Mouse (Mus musculus): Measurements from ENCODE around the gene Nkx2-1. TPM values are rescaled to one million over a fixed set of nuclear protein-coding genes. Genes with fewer than 3 reads are reported as not detected.
A peak's percentile ranks its signal among the peaks of the same experiment; 100 is the strongest.

Gene Nkx2-1
- polyA plus RNA-seq, 1 experiment from 2014 or later, result 36.6 TPM

- Histone ChIP-seq H3K4me1 (replicated peaks; ENCODE audit: control insufficient read depth, insufficient read depth, low read length) (peaks cover 4% of the 10 kb centered on the region; the same call in 1 of the 2 replicates), H3K9me3 (ENCODE audit: control insufficient read depth, low read length) (no peaks in the 10 kb centered on the region), H3K4me3 (ENCODE audit: low read depth, low read length) (peak overlapping the region; percentile 20; the same call in 1 of the 2 replicates), H3K9ac (ENCODE audit: low read length) (peak overlapping the region; percentile 43), H3K27ac (ENCODE audit: low read depth, low read length) (peak overlapping the region; percentile 80), H3K4me2 (ENCODE audit: low read depth, low read length, severe bottlenecking) (peak overlapping the region; percentile 40), H3K36me3 (ENCODE audit: control insufficient read depth, insufficient read depth, low read length) (no peaks in the 10 kb centered on the region), H3K27me3 (ENCODE audit: control insufficient read depth, insufficient read depth, low read length) (peaks cover 79% of the 10 kb centered on the region)
- WGBS, result under 1% methylated on average over 22 of the region's 22 CpGs
- ATAC-seq (replicated peaks; ENCODE audit: low FRiP score), result 0 out of 2 replicates have a peak, but pooled peaks have one; percentile 24
- DNase-seq (ENCODE audit: low spot score), result no peak
Observed at GRCm38 (mm10) chr12:56520396-56521105, 16.2 kb downstream of the Nkx2-1 start.

GRCm38 (mm10) chr12:56519738-56520191 lies 16.9 kb downstream of the Nkx2-1 start:
- peak; percentile 59 for DNase-seq (ENCODE audit: low spot score)
- peak overlapping the region; percentile 32 for H3K9ac ChIP-seq (ENCODE audit: low read length)

GRCm38 (mm10) chr12:56519071-56519737 lies 17.5 kb downstream of the Nkx2-1 start:
- no peak for ATAC-seq (replicated peaks; ENCODE audit: low FRiP score)
- Histone ChIP-seq H3K4me3 (ENCODE audit: low read depth, low read length) (peak overlapping the region; percentile 12), H3K9me3 (ENCODE audit: control insufficient read depth, low read length) (no peaks in the 10 kb centered on the region), H3K4me1 (replicated peaks; ENCODE audit: control insufficient read depth, insufficient read depth, low read length) (peaks cover 4% of the 10 kb centered on the region; the same call in 1 of the 2 replicates), H3K4me2 (ENCODE audit: low read depth, low read length, severe bottlenecking) (peak overlapping the region; percentile 41), H3K27ac (ENCODE audit: low read depth, low read length) (peak overlapping the region; percentile 80), H3K36me3 (ENCODE audit: control insufficient read depth, insufficient read depth, low read length) (no peaks in the 10 kb centered on the region), H3K9ac (ENCODE audit: low read length) (peak overlapping the region; percentile 32; the same call in 1 of the 2 replicates), H3K27me3 (ENCODE audit: control insufficient read depth, insufficient read depth, low read length) (peaks cover 81% of the 10 kb centered on the region)
- no peak for DNase-seq (ENCODE audit: low spot score)
- WGBS, result 13% methylated on average over 13 of the region's 13 CpGs

More at GRCm38 (mm10) chr12:56519738-56520191, 16.9 kb downstream of the Nkx2-1 start:
- Histone ChIP-seq H3K4me1 (replicated peaks; ENCODE audit: control insufficient read depth, insufficient read depth, low read length) (peaks cover 4% of the 10 kb centered on the region; the same call in 1 of the 2 replicates), H3K27ac (ENCODE audit: low read depth, low read length) (peak overlapping the region; percentile 80), H3K9me3 (ENCODE audit: control insufficient read depth, low read length) (no peaks in the 10 kb centered on the region), H3K27me3 (ENCODE audit: control insufficient read depth, insufficient read depth, low read length) (peaks cover 82% of the 10 kb centered on the region), H3K4me2 (ENCODE audit: low read depth, low read length, severe bottlenecking) (peak overlapping the region; percentile 41), H3K4me3 (ENCODE audit: low read depth, low read length) (peak overlapping the region; percentile 12), H3K36me3 (ENCODE audit: control insufficient read depth, insufficient read depth, low read length) (no peaks in the 10 kb centered on the region)
- ATAC-seq (replicated peaks; ENCODE audit: low FRiP score), result peak; percentile 31; the same call in 1 of the 2 replicates
- WGBS, result under 1% methylated on average over 30 of the region's 30 CpGs

GRCm38 (mm10) chr12:56518221-56518620 lies 18.5 kb downstream of the Nkx2-1 start:
- 62% methylated on average over 5 of the region's 5 CpGs for WGBS
- Histone ChIP-seq H3K4me3 (ENCODE audit: low read depth, low read length) (no peak overlapping the region), H3K9ac (ENCODE audit: low read length) (no peak overlapping the region), H3K4me2 (ENCODE audit: low read depth, low read length, severe bottlenecking) (no peak overlapping the region), H3K36me3 (ENCODE audit: control insufficient read depth, insufficient read depth, low read length) (no peaks in the 10 kb centered on the region), H3K4me1 (replicated peaks; ENCODE audit: control insufficient read depth, insufficient read depth, low read length) (peaks cover 4% of the 10 kb centered on the region; the same call in 1 of the 2 replicates), H3K9me3 (ENCODE audit: control insufficient read depth, low read length) (no peaks in the 10 kb centered on the region), H3K27ac (ENCODE audit: low read depth, low read length) (no peak overlapping the region), H3K27me3 (ENCODE audit: control insufficient read depth, insufficient read depth, low read length) (peaks cover 80% of the 10 kb centered on the region)
- no peak for ATAC-seq (replicated peaks; ENCODE audit: low FRiP score)
- no peak for DNase-seq (ENCODE audit: low spot score)

GRCm38 (mm10) chr12:56514831-56515230 lies 21.9 kb downstream of the Nkx2-1 start:
- ATAC-seq (replicated peaks; ENCODE audit: low FRiP score), result no peak

GRCm38 (mm10) chr12:56508413-56508812 lies 28.3 kb downstream of the Nkx2-1 start:
- WGBS, result 38% methylated on average over 8 of the region's 8 CpGs
- DNase-seq (ENCODE audit: low spot score) (no peak), ATAC-seq (replicated peaks; ENCODE audit: low FRiP score) (no peak)
- Histone ChIP-seq H3K9ac (ENCODE audit: low read length) (no peak overlapping the region), H3K4me1 (replicated peaks; ENCODE audit: control insufficient read depth, insufficient read depth, low read length) (no peaks in the 10 kb centered on the region), H3K36me3 (ENCODE audit: control insufficient read depth, insufficient read depth, low read length) (no peaks in the 10 kb centered on the region), H3K27ac (ENCODE audit: low read depth, low read length) (no peak overlapping the region), H3K27me3 (ENCODE audit: control insufficient read depth, insufficient read depth, low read length) (peaks cover 45% of the 10 kb centered on the region), H3K4me2 (ENCODE audit: low read depth, low read length, severe bottlenecking) (no peak overlapping the region), H3K4me3 (ENCODE audit: low read depth, low read length) (no peak overlapping the region), H3K9me3 (ENCODE audit: control insufficient read depth, low read length) (no peaks in the 10 kb centered on the region)

More at GRCm38 (mm10) chr12:56514831-56515230, 21.9 kb downstream of the Nkx2-1 start:
- Histone ChIP-seq H3K4me3 (ENCODE audit: low read depth, low read length) (no peak overlapping the region), H3K4me2 (ENCODE audit: low read depth, low read length, severe bottlenecking) (no peak overlapping the region), H3K36me3 (ENCODE audit: control insufficient read depth, insufficient read depth, low read length) (no peaks in the 10 kb centered on the region), H3K4me1 (replicated peaks; ENCODE audit: control insufficient read depth, insufficient read depth, low read length) (no peaks in the 10 kb centered on the region; the same call in 1 of the 2 replicates), H3K27ac (ENCODE audit: low read depth, low read length) (no peak overlapping the region), H3K9me3 (ENCODE audit: control insufficient read depth, low read length) (no peaks in the 10 kb centered on the region), H3K27me3 (ENCODE audit: control insufficient read depth, insufficient read depth, low read length) (peaks cover 65% of the 10 kb centered on the region), H3K9ac (ENCODE audit: low read length) (no peak overlapping the region)
- WGBS, result 92% methylated on average over 5 of the region's 5 CpGs
- DNase-seq (ENCODE audit: low spot score), result no peak

- Histone ChIP-seq H3K4me2 (ENCODE audit: low read depth, low read length, severe bottlenecking) (no peak overlapping the region), H3K9me3 (ENCODE audit: control insufficient read depth, low read length) (no peaks in the 10 kb centered on the region), H3K4me3 (ENCODE audit: low read depth, low read length) (no peak overlapping the region), H3K27me3 (ENCODE audit: control insufficient read depth, insufficient read depth, low read length) (peaks cover 48% of the 10 kb centered on the region), H3K9ac (ENCODE audit: low read length) (no peak overlapping the region), H3K36me3 (ENCODE audit: control insufficient read depth, insufficient read depth, low read length) (no peaks in the 10 kb centered on the region), H3K27ac (ENCODE audit: low read depth, low read length) (no peak overlapping the region), H3K4me1 (replicated peaks; ENCODE audit: control insufficient read depth, insufficient read depth, low read length) (no peaks in the 10 kb centered on the region)
- ATAC-seq (replicated peaks; ENCODE audit: low FRiP score) (no peak), DNase-seq (ENCODE audit: low spot score) (no peak)
- 50% methylated on average over 3 of the region's 3 CpGs for WGBS
Observed at GRCm38 (mm10) chr12:56487046-56487445, 49.7 kb downstream of the Nkx2-1 start.

GRCm38 (mm10) chr12:56482606-56483005 lies 54.1 kb downstream of the Nkx2-1 start:
- WGBS, result 66% methylated on average over 10 of the region's 10 CpGs
- Histone ChIP-seq H3K27ac (ENCODE audit: low read depth, low read length) (no peak overlapping the region), H3K9me3 (ENCODE audit: control insufficient read depth, low read length) (no peaks in the 10 kb centered on the region), H3K27me3 (ENCODE audit: control insufficient read depth, insufficient read depth, low read length) (peaks cover 76% of the 10 kb centered on the region), H3K4me1 (replicated peaks; ENCODE audit: control insufficient read depth, insufficient read depth, low read length) (no peaks in the 10 kb centered on the region), H3K4me2 (ENCODE audit: low read depth, low read length, severe bottlenecking) (no peak overlapping the region), H3K4me3 (ENCODE audit: low read depth, low read length) (no peak overlapping the region), H3K36me3 (ENCODE audit: control insufficient read depth, insufficient read depth, low read length) (no peaks in the 10 kb centered on the region), H3K9ac (ENCODE audit: low read length) (no peak overlapping the region)
- ATAC-seq (replicated peaks; ENCODE audit: low FRiP score) (0 out of 2 replicates have a peak, but pooled peaks have one; percentile 55), DNase-seq (ENCODE audit: low spot score) (no peak)

Data from forebrain, embryonic 11.5 days (tissue).